Mouse (Mus musculus): ENCODE measurements at regions not wholly inside any gene's neighbourhood (a gene's known extent, or its start where the extent isn't known, plus 50 kb on each side); places are given as distances from the start of the nearest gene placed in this dataset.

GRCm38 (mm10) chr9:75955082-75955481 is 59.6 kb upstream of the Hmgcll1 start:
- H3K4me2 ChIP-seq (ENCODE audit: low read depth, low read length): no peak overlapping the region
- no peak overlapping the region for H3K4me3 ChIP-seq (ENCODE audit: low read depth, low read length)
- WGBS: 53% methylated on average over 3 of the region's 3 CpGs
- no peak overlapping the region for H3K9ac ChIP-seq (replicated peaks; ENCODE audit: low read length)
- H3K36me3 ChIP-seq (replicated peaks; ENCODE audit: control insufficient read depth, insufficient read depth, low read depth, low read length): no peaks in the 10 kb centered on the region
- no peaks in the 10 kb centered on the region for H3K9me3 ChIP-seq (replicated peaks; ENCODE audit: control insufficient read depth, low read length)
- no peaks in the 10 kb centered on the region for H3K4me1 ChIP-seq (ENCODE audit: control insufficient read depth, insufficient read depth, low read length)
- H3K27ac ChIP-seq (replicated peaks; ENCODE audit: low read depth, low read length): no peak overlapping the region
- H3K27me3 ChIP-seq (ENCODE audit: control insufficient read depth, insufficient read depth, low read length): no peaks in the 10 kb centered on the region
- no peak for ATAC-seq (replicated peaks; ENCODE audit: insufficient number of reproducible peaks, low FRiP score, low TSS enrichment, low read depth)
- no peak for DNase-seq (ENCODE audit: low spot score)

DNA sequence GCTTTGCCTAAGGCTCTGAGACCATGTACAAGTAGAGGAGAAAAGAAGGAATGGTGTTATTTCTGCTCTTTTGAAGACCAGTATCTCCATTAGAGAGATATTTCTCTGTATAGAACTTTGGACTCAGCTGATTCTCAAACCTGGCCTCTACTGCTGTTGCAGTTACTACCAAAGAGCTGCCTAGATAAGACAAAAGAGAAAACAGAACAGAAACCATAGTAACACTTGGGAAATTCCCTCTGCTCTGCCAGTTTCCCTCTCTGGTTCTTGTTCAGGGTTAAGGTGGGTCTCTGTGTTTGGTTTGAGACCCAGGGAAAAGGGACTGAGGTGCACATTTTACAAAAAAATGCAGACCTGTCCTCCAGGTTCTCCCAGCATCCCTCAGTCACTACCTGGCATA is 58.3 kb upstream of the Hmgcll1 start:
- Histone ChIP-seq H3K27me3 (ENCODE audit: control insufficient read depth, insufficient read depth, low read length) (no peaks in the 10 kb centered on the region), H3K4me2 (ENCODE audit: low read depth, low read length) (no peak overlapping the region), H3K9ac (replicated peaks; ENCODE audit: low read length) (no peak overlapping the region), H3K27ac (replicated peaks; ENCODE audit: low read depth, low read length) (no peak overlapping the region), H3K4me1 (ENCODE audit: control insufficient read depth, insufficient read depth, low read length) (no peaks in the 10 kb centered on the region), H3K36me3 (replicated peaks; ENCODE audit: control insufficient read depth, insufficient read depth, low read depth, low read length) (no peaks in the 10 kb centered on the region), H3K4me3 (ENCODE audit: low read depth, low read length) (no peak overlapping the region), H3K9me3 (replicated peaks; ENCODE audit: control insufficient read depth, low read length) (no peaks in the 10 kb centered on the region)
- ATAC-seq (replicated peaks; ENCODE audit: insufficient number of reproducible peaks, low FRiP score, low TSS enrichment, low read depth) (no peak), DNase-seq (ENCODE audit: low spot score) (no peak)

DNA sequence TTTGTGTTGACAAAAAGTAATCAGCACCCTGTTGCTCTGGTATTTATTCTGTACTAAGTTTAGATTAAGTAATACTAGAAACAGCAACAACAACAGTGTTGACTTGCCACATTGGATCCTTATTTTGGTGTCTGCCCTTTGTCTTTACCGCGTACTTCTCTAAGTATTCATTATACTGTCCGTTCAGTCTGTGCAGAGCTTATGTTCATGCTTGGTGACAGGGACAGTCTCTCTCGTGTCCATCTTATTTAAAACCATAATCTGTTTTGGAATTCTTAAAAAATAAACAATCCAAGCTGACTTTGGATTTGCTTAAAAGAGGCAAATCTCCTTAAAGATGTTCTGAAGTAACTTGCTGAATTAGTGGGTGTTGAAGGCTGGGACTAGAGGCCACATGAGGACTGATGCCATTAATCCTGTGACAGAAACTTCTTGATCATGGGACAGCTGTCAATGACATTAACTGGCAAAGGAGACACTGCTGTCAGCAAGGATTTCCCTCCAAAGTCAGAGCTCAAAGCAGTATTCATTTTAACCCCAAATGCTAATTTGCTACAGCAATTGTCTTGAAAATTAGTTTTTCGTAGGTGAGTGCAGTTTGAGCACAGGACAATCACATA is 55.8 kb upstream of the Hmgcll1 start:
- Histone ChIP-seq H3K4me3 (ENCODE audit: low read depth, low read length) (no peak overlapping the region), H3K4me2 (ENCODE audit: low read depth, low read length) (no peak overlapping the region), H3K4me1 (ENCODE audit: control insufficient read depth, insufficient read depth, low read length) (no peaks in the 10 kb centered on the region), H3K9me3 (replicated peaks; ENCODE audit: control insufficient read depth, low read length) (no peaks in the 10 kb centered on the region), H3K36me3 (replicated peaks; ENCODE audit: control insufficient read depth, insufficient read depth, low read depth, low read length) (no peaks in the 10 kb centered on the region), H3K27me3 (ENCODE audit: control insufficient read depth, insufficient read depth, low read length) (no peaks in the 10 kb centered on the region), H3K27ac (replicated peaks; ENCODE audit: low read depth, low read length) (no peak overlapping the region), H3K9ac (replicated peaks; ENCODE audit: low read length) (no peak overlapping the region)
- WGBS: 73% methylated on average over 5 of the region's 5 CpGs
- DNase-seq (ENCODE audit: low spot score) (no peak), ATAC-seq (replicated peaks; ENCODE audit: insufficient number of reproducible peaks, low FRiP score, low TSS enrichment, low read depth) (no peak)

DNA sequence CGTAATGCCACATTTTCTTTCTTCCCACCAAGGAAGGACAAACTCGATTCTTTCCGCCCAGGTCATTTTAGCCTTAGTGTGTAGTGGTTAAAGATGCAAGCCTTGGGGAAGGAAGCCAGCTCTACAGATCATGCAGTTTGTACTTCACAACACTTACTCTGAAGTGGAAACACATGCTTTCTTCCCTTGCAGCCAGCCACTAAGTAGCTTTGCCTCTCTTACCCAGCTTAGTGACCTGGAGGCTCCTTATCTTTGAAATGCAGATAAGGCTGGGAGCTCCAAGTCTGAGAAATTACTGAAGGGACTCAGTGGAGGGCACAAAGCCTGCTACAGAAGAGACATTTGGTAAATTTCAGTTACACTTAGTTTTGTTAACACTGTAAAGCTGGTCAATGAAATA is 54.9 kb upstream of the Hmgcll1 start:
- Histone ChIP-seq H3K27me3 (ENCODE audit: control insufficient read depth, insufficient read depth, low read length) (no peaks in the 10 kb centered on the region), H3K27ac (replicated peaks; ENCODE audit: low read depth, low read length) (no peak overlapping the region), H3K4me3 (ENCODE audit: low read depth, low read length) (no peak overlapping the region), H3K36me3 (replicated peaks; ENCODE audit: control insufficient read depth, insufficient read depth, low read depth, low read length) (no peaks in the 10 kb centered on the region), H3K4me2 (ENCODE audit: low read depth, low read length) (no peak overlapping the region), H3K9me3 (replicated peaks; ENCODE audit: control insufficient read depth, low read length) (no peaks in the 10 kb centered on the region), H3K4me1 (ENCODE audit: control insufficient read depth, insufficient read depth, low read length) (no peaks in the 10 kb centered on the region), H3K9ac (replicated peaks; ENCODE audit: low read length) (no peak overlapping the region)
- DNase-seq (ENCODE audit: low spot score) (peak; percentile 52), ATAC-seq (replicated peaks; ENCODE audit: insufficient number of reproducible peaks, low FRiP score, low TSS enrichment, low read depth) (no peak)
- WGBS: 19% methylated on average over 3 of the region's 3 CpGs

- no peaks in the 10 kb centered on the region for H3K4me1 ChIP-seq (ENCODE audit: control insufficient read depth, insufficient read depth, low read length)
- no peaks in the 10 kb centered on the region for H3K9me3 ChIP-seq (replicated peaks; ENCODE audit: control insufficient read depth, low read length)
- ATAC-seq (replicated peaks; ENCODE audit: insufficient number of reproducible peaks, low FRiP score, low TSS enrichment, low read depth): no peak
Observed at GRCm38 (mm10) chr9:75960587-75961349, 53.9 kb upstream of the Hmgcll1 start.

More at GRCm38 (mm10) chr9:75960587-75961349, 53.9 kb upstream of the Hmgcll1 start:
- DNase-seq (ENCODE audit: low spot score): peak; percentile 51
- H3K27ac ChIP-seq (replicated peaks; ENCODE audit: low read depth, low read length): no peak overlapping the region
- H3K4me2 ChIP-seq (ENCODE audit: low read depth, low read length): no peak overlapping the region
- 48% methylated on average over 8 of the region's 8 CpGs for WGBS
- H3K27me3 ChIP-seq (ENCODE audit: control insufficient read depth, insufficient read depth, low read length): no peaks in the 10 kb centered on the region
- no peak overlapping the region for H3K9ac ChIP-seq (replicated peaks; ENCODE audit: low read length)
- H3K36me3 ChIP-seq (replicated peaks; ENCODE audit: control insufficient read depth, insufficient read depth, low read depth, low read length): no peaks in the 10 kb centered on the region
- no peak overlapping the region for H3K4me3 ChIP-seq (ENCODE audit: low read depth, low read length)
